Mouse (Mus musculus) hindbrain, embryonic 16.5 days (tissue): ENCODE measurements around the gene Brix1. TPM values are rescaled to one million over a fixed set of nuclear protein-coding genes. Genes with fewer than 3 reads are reported as not detected.

Source experiments
- ATAC-seq: fragments of 200-750 bp; cut with Nextera tagmentation; 2 replicates; pipeline ENCODE4 v1.8.0; 2017; ENCODE audit warnings: moderate TSS enrichment, moderate library complexity
- H3K27ac ChIP-seq: fragments of 300-500 bp; sonication (generic); 2 replicates; pipeline ENCODE4 v1.5.1; 2014; ENCODE audit warnings: low read depth, mild to moderate bottlenecking, control low read depth, low read length, moderate library complexity
- H3K27me3 ChIP-seq: fragments of 300-500 bp; sonication (generic); replicated peaks from 2 replicates; pipeline ENCODE4 v1.6.1; 2014; ENCODE audit warnings: low read length; ENCODE audit not compliant: control insufficient read depth, insufficient read depth
- H3K36me3 ChIP-seq: fragments of 300-500 bp; sonication (generic); 2 replicates; pipeline ENCODE4 v1.6.1; 2014; ENCODE audit warnings: mild to moderate bottlenecking, low read length, moderate library complexity, mixed read lengths; ENCODE audit not compliant: control insufficient read depth, insufficient read depth
- H3K4me1 ChIP-seq: fragments of 300-500 bp; sonication (generic); 2 replicates; pipeline ENCODE4 v1.6.1; 2014; ENCODE audit warnings: low read depth, low read length; ENCODE audit not compliant: control insufficient read depth, insufficient read depth
- H3K4me2 ChIP-seq: fragments of 300-500 bp; sonication (generic); 2 replicates; pipeline ENCODE4 v1.6.1; 2014; ENCODE audit warnings: mild to moderate bottlenecking, low read length, control low read depth, moderate library complexity
- H3K4me3 ChIP-seq: fragments of 300-500 bp; sonication (generic); 2 replicates; pipeline ENCODE4 v1.5.1; 2014; ENCODE audit warnings: mild to moderate bottlenecking, low read length, control low read depth, moderate library complexity
- H3K9ac ChIP-seq: fragments of 300-500 bp; sonication (generic); 2 replicates; pipeline ENCODE4 v1.6.1; 2014; ENCODE audit warnings: low read depth, mild to moderate bottlenecking, control low read depth, low read length, moderate library complexity
- H3K9me3 ChIP-seq: fragments of 300-500 bp; sonication (generic); 2 replicates; pipeline ENCODE4 v1.6.1; 2014; ENCODE audit warnings: mild to moderate bottlenecking, low read length, moderate library complexity; ENCODE audit not compliant: control insufficient read depth
- WGBS: fragments of 180-500 bp; shearing (Covaris S2); extraction: QIAGEN DNeasy Blood & Tissue Kit; methylation state at CpG from one replicate; pipeline ENCODE4 v1.1.7; 2014; 5-methylcytosine and 5-hydroxymethylcytosine counted together
- polyA plus RNA-seq: library from polyadenylated mRNA; unstranded; fragments of >200 nt; fragmentation: Nextera tagmentation; extraction: Ambion mirVana; gene quantifications from 2 replicates; pipeline ENCODE4 v1.2.1, GENCODE M21; 2015

The Brix1 gene
- polyA plus RNA-seq, 1 experiment from 2014 or later: 40.2 TPM

DNA sequence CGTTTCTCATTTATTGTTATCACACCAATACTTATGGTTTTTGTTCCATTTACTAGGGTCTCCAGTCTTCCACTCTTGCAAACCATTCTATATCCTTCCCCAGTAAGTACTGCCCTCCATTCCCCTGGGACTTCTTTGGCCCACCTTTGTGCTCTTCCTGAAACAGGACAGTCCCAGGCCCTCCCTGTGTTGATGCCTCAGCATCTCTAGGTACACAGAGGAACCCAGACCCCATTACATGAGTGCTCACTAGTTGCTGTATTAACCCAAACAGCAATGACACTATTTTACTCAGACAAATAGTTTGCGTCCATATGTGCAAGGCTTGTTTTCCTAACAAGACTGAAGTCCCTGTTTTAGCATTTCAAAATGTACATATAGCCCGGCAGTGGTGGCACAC, 17.0 kb downstream of the Brix1 start:
- no peak overlapping the region for H3K4me3 ChIP-seq
- WGBS: 85% methylated on average over 3 of the region's 3 CpGs
- no peak overlapping the region for H3K9ac ChIP-seq
- H3K9me3 ChIP-seq: no peaks in the 10 kb centered on the region
- H3K4me2 ChIP-seq: peak overlapping the region; percentile 83
- no peak for ATAC-seq
- peaks cover 13% of the 10 kb centered on the region for H3K4me1 ChIP-seq
- H3K27ac ChIP-seq: no peak overlapping the region
- no peaks in the 10 kb centered on the region for H3K36me3 ChIP-seq
- no peaks in the 10 kb centered on the region for H3K27me3 ChIP-seq

- 98% methylated on average over 3 of the region's 3 CpGs for WGBS
- no peak overlapping the region for H3K27ac ChIP-seq
- peaks cover 14% of the 10 kb centered on the region for H3K36me3 ChIP-seq
- peaks cover 10% of the 10 kb centered on the region for H3K4me1 ChIP-seq
- H3K4me2 ChIP-seq: no peak overlapping the region
- no peaks in the 10 kb centered on the region for H3K9me3 ChIP-seq
- H3K9ac ChIP-seq: no peak overlapping the region
- ATAC-seq: no peak
- H3K27me3 ChIP-seq: no peaks in the 10 kb centered on the region
- H3K4me3 ChIP-seq: no peak overlapping the region
These were observed 21.1 kb downstream of the Brix1 start for GRCm38 (mm10) chr15:10464678-10465077.

- H3K4me1 ChIP-seq: peaks cover under 1% of the 10 kb centered on the region; the same call in 1 of the 2 replicates
- H3K9ac ChIP-seq: no peak overlapping the region
- WGBS: 89% methylated on average over 5 of the region's 5 CpGs
- H3K27me3 ChIP-seq: no peaks in the 10 kb centered on the region
- no peaks in the 10 kb centered on the region for H3K9me3 ChIP-seq
- no peak overlapping the region for H3K4me3 ChIP-seq
- H3K36me3 ChIP-seq: peaks cover 21% of the 10 kb centered on the region
- H3K4me2 ChIP-seq: no peak overlapping the region
- no peak overlapping the region for H3K27ac ChIP-seq
- no peak for ATAC-seq
These were observed 22.2 kb downstream of the Brix1 start for GRCm38 (mm10) chr15:10463555-10463954.

DNA sequence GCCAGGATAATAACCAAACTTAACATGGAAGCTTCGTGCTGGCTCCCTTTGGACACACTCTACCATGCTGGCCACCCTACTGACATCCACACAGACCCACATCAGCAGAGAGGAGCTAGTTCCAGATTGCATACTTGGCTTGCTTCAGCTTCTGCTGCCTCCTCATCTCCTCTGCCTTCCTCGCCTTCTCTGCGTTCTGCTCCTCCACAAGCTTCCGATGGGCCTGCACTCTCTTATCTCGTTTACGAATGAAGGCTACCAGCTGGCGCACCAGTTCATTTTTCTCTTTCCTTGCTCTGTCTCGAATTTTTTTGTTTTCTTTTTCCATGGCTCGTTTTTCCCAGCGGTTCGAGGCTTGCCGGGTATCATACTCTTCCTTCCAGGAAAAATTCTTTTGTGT, 24.8 kb downstream of the Brix1 start:
- no peak overlapping the region for H3K9ac ChIP-seq

DNA sequence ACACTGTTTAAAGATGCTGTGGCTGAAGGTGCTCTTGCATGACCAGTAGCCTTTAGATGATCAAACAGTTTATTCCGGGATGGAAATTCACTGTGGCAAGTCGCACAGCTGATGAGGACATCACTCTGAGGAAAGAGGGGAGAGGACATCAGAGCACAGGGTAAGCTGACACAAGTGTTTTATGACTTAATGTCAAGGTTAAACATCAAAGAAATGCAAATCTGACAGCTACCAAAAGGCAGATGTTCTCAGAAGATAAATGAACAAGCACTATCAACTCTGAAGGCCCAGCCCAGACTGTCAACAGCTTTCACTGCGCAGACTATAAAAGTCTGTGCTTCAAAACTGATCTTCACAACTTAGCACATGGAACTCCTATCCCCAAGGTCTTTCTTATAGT, 38.6 kb downstream of the Brix1 start:
- Histone ChIP-seq H3K9me3 (no peaks in the 10 kb centered on the region), H3K4me2 (no peak overlapping the region), H3K27me3 (no peaks in the 10 kb centered on the region), H3K36me3 (peaks cover 37% of the 10 kb centered on the region), H3K4me3 (no peak overlapping the region), H3K4me1 (no peaks in the 10 kb centered on the region), H3K27ac (no peak overlapping the region), H3K9ac (no peak overlapping the region)
- WGBS: 81% methylated on average over 3 of the region's 3 CpGs
- no peak for ATAC-seq

More for the DNA sequence above, 24.8 kb downstream of the Brix1 start:
- Histone ChIP-seq H3K4me1 (no peaks in the 10 kb centered on the region), H3K27ac (no peak overlapping the region), H3K9me3 (no peaks in the 10 kb centered on the region), H3K4me2 (no peak overlapping the region), H3K4me3 (no peak overlapping the region), H3K27me3 (no peaks in the 10 kb centered on the region), H3K36me3 (peaks cover 21% of the 10 kb centered on the region)
- no peak for ATAC-seq
- 95% methylated on average over 12 of the region's 12 CpGs for WGBS

DNA sequence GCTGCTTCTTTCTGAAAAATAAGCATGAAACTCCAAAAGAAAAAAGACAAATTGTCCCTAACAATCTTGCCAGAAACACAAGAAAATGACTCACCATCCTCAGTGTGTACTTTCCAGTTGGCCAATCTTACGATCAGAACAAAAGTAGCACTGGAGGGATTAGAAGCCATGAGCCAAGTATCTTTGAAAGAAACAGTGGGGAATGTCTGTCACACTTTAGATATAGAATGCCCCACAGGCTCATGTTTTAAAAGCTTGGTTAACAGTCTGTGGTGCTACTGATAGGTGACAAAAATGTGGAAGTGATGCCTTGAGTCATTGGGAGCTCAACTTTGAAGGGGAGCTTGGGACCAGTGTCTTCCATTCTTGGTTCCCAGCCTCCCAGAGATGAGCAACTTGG, 43.5 kb downstream of the Brix1 start:
- Histone ChIP-seq H3K9ac (no peak overlapping the region), H3K4me2 (no peak overlapping the region), H3K27ac (no peak overlapping the region), H3K9me3 (no peaks in the 10 kb centered on the region), H3K4me3 (no peak overlapping the region), H3K27me3 (no peaks in the 10 kb centered on the region), H3K4me1 (no peaks in the 10 kb centered on the region), H3K36me3 (peaks cover 19% of the 10 kb centered on the region)
- WGBS: 58% methylated on average over 1 of the region's 1 CpGs
- ATAC-seq: no peak

DNA sequence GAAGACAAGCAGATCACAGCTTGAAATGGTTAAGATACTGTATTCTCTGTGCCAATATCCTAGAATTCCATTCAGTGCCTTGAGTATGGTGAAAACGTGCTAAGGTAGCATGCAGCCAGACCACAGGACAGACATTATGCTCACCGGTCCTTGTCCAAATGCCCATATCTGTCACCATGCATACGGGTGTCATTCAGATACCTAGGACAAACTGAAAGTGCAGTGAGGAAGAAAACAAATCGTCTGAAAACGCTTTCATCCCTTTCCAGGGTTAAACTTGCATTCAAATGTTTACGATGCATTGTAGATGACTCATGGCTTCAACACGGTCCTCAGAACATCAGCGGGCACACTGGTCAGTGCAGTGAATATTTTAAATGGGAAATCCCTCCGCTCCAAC, 44.3 kb downstream of the Brix1 start:
- no peak overlapping the region for H3K27ac ChIP-seq
- no peak for ATAC-seq
- peaks cover 15% of the 10 kb centered on the region; the same call in 1 of the 2 replicates for H3K36me3 ChIP-seq
- no peak overlapping the region for H3K4me2 ChIP-seq
- WGBS: 91% methylated on average over 9 of the region's 9 CpGs
- H3K27me3 ChIP-seq: no peaks in the 10 kb centered on the region
- no peak overlapping the region for H3K9ac ChIP-seq
- no peaks in the 10 kb centered on the region for H3K9me3 ChIP-seq
- no peaks in the 10 kb centered on the region for H3K4me1 ChIP-seq
- no peak overlapping the region for H3K4me3 ChIP-seq

- Histone ChIP-seq H3K4me2 (no peak overlapping the region), H3K27me3 (no peaks in the 10 kb centered on the region), H3K4me3 (no peak overlapping the region), H3K9ac (no peak overlapping the region), H3K27ac (no peak overlapping the region), H3K36me3 (peaks cover 10% of the 10 kb centered on the region; the same call in 1 of the 2 replicates), H3K4me1 (no peaks in the 10 kb centered on the region), H3K9me3 (no peaks in the 10 kb centered on the region)
- 72% methylated on average over 6 of the region's 6 CpGs for WGBS
- no peak for ATAC-seq
These were observed 45.8 kb downstream of the Brix1 start for GRCm38 (mm10) chr15:10439963-10440362.

DNA sequence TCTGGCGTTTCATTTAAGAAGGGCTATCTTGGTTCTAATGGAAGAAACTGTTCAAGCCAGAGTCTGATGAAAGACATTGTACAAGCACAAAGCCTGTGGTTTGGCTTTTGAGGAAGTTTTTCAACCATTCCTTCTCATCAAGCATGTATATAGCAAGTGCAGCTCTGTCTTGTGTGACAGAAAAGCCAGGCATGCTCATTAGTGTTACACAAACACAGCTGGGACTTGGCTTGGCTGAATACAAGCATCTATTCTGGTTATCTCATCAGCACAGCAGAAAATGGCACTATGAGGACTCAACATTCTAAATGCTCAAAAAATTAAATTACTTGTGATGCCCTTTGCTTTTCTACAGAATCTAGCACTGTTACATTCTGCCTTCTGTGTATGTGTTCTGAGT, 48.9 kb downstream of the Brix1 start:
- ATAC-seq: no peak
- Histone ChIP-seq H3K9me3 (no peaks in the 10 kb centered on the region), H3K4me3 (no peak overlapping the region), H3K4me2 (no peak overlapping the region), H3K27ac (no peak overlapping the region), H3K9ac (no peak overlapping the region), H3K4me1 (no peaks in the 10 kb centered on the region), H3K36me3 (0 out of 2 replicates have a peak, but pooled peaks cover 2% of the 10 kb centered on the region), H3K27me3 (no peaks in the 10 kb centered on the region)
- 89% methylated on average over 1 of the region's 1 CpGs for WGBS
